Mouse (Mus musculus): ENCODE measurements at regions not wholly inside any gene's neighbourhood (a gene's known extent, or its start where the extent isn't known, plus 50 kb on each side); places are given as distances from the start of the nearest gene placed in this dataset.
"Not testable (repeated sequence)": the region's sequence is repeated elsewhere in the genome, so short reads cannot be mapped to it uniquely, and the experiment has no call there.

DNA sequence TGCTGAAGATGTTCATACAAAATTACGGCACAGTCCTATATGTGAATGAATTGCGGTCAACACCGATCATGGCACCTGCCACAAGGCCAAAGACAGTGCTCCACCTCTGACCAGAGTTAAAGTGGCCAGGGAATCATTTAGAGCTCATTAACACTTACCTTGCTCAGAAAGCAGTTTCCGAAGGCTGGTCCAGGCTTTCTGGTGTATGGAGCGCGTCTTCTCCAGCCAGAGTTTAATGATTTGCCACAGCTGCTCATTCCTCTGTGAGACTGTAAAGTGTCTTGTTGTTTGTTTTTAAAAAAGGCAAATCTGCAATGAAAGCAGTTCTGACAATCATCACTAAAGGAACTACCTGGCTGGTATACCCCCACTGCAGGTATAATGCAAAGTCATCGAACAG is 256.7 kb downstream of the Nfkbiz start:
- no peak for DNase-seq (ENCODE audit: low read depth)

DNA sequence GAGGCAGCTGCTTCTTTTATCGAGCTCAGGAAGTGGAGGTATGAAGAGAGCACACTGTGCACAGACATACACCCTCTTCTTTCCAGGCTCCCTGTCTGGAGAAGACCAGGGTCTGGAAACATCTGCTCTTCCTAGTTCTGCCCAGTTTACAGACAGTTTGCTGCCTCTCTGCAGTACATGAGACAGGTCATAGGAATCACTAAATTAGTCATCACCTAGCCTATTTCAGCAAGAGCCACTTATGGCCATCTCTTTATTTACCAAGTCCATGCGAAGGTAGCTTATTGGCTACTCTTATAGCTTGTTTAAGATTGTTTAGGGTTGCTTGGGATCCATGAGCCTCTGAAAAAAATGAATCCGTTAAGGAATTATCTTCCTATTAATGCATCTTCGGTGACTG is 257.9 kb downstream of the Nfkbiz start:
- no peak for DNase-seq (ENCODE audit: low read depth)

DNA sequence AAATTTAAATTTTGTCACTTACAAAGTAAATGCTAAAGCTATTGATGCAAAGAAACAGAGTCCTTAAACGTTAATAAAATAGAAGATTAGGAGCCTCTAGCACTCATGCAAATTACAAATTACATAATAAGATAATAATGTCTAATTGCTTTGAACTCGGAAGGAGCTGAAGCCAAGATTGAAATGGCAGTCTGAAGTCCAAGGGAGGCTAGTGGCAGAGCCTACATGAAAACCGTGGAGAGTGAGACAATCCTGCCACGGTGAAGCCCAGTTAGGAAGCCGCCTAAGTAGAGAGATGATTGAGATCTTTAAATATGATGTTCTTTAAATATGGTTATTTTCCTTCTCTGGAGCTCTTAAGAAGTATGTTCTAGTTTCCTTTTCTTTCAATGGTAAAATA is 260.0 kb downstream of the Nfkbiz start:
- DNase-seq (ENCODE audit: low read depth): no peak

DNA sequence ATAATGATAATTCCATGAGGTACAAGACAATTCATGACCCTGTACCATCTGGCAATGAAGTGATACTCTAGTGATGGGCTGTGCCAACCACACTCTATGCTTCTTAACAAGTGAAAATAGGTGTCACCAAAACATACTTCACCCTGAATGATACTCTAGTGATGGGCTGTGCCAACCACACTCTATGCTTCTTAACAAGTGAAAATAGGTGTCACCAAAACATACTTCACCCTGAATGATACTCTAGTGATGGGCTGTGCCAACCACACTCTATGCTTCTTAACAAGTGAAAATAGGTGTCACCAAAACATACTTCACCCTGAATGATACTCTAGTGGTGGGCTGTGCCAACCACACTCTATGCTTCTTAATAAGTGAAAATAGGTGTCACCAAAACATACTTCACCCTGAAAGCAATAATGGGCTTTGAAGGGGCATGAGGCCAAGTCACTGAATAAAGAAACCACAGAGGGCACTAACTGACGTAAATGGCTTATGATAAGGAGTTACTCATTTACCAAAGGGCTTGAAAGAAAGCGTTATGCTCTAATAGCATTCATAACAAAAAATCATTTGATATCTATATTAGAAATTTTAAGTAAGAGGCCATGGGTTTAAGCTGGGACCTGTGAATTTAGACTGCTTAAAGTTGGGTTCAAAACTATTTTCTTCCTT is 263.0 kb downstream of the Nfkbiz start:
- DNase-seq (ENCODE audit: low read depth): not testable (repeated sequence)

DNA sequence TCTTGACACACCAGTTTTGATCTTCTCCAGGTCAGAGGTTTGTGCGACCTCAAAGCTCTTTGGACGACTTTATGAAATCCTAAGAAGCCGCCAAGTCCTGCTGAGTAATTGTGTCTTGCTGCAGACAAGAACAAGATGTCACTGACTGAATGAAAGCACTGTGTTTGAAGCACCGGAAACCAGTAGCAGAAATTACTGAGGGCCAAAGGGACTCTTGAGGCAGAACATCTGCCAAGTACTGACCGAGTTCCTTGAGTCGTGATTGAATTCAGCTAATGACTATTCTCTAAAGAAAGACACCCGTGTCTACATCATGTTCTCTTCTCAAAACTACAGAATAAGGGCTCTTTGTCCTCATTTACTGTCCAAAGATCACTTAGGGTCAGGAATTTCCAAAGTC is 267.6 kb downstream of the Nfkbiz start:
- DNase-seq (ENCODE audit: low read depth): no peak

DNA sequence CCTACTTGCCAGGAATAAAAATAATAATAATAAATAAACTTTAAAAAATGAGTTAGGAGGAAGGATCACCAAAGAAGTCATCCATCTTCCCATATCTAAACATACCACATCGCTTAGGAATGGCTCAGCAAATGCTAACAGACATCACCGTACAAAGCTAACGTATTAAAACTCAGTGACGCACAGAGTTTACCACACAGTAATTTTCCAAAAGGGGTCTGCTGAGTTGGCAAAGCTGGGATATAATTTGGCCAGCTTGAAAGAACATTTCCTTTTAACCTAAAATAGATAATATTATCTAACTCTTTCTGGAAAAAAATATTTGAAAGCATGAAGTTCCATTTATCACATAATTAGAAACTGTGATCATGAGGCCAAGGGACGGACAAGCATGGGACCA is 268.6 kb downstream of the Nfkbiz start:
- no peak for DNase-seq (ENCODE audit: low read depth)

DNA sequence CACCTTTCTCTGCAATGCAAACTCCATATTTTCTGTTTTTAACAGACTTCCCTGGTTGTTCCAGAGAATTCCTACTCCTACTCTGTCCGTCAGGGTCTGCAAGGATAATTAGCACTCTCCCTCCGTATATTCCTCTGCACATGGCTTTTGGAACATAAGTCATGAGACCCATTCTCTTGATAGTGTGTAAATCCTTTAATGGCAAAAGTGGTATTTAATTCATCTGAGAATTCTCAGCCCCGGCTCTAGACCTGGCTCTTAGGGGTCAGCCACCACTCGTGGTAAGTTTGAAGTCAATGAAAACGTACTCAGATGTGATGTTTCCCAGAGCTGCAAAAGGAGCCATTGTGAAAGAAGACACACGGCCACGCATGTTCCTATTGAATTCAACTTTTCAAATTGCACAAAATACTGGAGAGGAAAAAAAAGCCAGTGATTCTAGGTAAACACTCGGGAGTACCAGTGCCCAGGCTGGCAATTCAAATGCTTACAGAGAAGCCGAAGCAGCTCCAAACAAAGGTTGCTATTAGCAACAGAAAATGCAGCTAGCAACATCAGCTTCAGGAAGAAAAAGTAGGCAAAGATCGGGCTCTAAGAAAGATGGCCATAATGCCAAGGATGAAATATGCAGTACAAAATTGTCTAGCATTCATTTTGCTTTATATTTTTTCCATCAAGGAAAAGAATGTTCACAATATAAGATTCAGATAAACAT is 258.2 kb upstream of the Zpld1 start:
- no peak for DNase-seq (ENCODE audit: low read depth)

DNA sequence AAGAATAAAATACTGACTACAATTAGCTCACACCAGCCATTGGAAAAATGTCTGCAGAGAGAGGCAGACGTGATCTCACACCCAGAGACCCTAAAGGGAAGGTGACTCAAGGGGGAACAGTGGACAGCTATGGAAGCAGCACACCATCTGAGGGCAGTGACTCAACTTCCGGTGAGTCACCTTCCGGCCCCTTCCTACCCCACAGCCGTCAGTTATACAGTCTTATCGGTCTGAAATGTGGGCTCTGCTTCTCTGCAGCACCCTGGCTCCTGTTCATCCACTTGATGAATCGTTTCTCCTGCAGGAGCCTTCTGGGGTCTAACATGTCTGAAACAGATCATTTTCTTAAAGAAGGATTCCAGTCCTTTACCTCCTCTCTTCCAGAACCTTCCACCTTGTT is 257.4 kb upstream of the Zpld1 start:
- DNase-seq (ENCODE audit: low read depth): no peak

DNA sequence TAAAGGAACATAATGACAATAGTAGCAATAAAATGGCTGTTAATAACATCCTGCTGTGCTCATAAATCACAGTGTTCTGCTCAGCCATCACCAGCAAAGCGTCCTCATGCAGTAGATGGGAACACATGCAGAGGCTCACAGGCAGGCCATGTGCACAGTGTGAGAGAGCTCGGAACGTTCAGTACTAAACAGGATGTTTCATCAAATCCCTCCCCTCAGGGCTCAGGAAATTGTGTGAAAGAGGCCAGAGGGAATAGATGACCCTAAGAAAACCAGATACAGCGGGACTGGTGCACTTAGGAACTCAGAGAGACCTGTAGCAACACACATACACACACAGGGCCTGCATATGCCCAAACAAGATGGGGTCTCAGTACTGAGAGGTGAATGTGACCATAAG is 256.1 kb upstream of the Zpld1 start:
- no peak for DNase-seq (ENCODE audit: low read depth)

DNA sequence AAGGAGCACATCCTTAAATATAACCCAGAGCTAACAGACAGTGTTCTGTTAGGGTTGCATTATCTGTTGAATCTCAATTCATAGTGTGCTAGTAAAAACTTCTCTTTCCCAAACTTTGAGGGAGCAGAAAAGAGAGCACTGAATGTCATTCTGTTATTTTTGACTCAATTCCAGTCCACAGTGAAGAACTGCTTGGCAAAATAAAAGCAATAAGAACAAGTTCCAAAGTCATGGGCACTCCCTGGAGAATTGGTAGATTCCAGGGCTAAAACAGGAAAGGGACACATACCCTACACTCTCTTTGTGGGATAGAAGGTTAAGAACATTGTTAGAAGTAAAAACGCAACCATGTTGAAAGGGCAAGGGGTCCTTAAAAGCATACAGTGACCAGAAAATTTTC is 253.6 kb upstream of the Zpld1 start:
- no peak for DNase-seq (ENCODE audit: low read depth)

DNA sequence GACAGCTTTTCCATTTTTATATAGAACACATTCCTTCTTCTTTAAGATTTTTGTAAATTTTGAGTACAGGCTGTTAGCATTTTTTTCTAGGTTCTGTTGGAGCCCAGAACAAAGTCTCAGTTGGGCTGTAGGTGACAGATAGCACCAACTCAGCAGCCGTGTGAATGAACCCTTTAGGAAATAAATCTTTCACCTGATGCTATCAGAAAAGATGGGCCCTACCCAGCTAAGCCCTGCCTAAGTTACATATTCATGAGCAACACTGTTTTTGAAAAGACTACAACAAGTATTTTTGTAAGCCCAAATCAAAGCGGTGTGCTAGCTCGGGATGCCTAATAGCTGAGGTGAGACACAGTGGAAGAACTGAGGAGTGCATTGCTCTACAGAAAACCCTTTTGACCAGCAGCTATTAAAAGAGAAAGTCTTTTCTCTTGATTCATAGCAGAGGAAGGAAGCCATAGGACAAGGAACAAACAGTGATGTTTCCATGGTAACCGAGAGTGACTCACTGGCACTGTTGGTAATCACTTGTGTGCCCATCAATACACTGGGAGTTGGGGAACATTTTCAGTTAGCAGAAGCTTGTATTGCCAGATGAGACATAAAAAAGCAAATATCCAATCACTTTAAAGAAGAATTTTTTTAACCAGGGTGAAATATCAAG is 253.0 kb upstream of the Zpld1 start:
- no peak for DNase-seq (ENCODE audit: low read depth)

DNA sequence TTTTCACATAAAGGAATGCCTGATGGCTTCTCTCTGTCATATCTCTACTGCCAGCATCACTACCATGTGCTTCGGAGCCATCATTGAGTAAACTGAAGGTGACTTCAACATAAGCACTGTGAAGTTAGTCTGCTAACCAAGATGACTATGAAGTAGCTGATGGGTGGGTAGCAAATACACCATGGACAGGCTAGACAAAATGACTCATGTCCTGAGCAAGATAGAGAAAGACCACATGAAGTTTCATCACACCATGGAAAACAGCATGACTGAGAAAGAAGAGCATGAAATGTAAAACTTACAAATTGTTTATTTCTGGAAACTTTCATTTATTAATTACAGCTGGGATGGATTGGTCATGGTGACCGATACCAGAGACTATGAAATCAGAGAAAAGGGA is 249.3 kb upstream of the Zpld1 start:
- DNase-seq (ENCODE audit: low read depth): no peak

DNA sequence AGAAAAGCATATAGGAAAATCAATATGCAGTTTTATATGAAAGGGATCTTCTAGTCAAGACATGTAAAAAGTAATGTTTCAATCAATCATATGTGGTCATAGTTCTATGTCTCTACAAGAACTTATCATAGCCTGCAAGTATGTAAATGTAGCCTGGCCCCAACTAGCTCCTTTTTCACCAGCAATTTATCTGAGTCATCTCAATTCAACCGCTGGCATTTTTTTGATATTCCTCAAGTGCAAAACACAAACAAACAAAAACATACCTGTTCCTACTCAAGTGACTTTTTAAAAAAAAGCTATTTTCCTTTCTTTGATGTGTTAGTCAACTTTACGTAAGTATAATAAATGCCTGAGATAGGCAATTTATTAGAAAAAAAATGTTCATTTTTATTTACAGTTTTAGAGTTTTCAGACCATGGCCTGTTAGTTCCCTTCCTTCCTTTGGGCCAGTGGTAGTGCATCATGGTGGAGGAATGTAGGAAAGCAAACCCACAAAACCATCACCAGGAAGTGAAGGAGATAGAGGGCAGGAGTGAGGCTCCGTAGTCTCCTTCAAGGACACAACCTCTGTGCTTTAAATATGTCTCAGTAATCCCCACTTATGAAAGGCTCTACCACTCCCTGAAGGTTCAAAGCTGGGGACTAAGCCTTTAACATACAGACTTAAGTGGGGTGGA is 242.7 kb upstream of the Zpld1 start:
- no peak for DNase-seq (ENCODE audit: low read depth)

DNA sequence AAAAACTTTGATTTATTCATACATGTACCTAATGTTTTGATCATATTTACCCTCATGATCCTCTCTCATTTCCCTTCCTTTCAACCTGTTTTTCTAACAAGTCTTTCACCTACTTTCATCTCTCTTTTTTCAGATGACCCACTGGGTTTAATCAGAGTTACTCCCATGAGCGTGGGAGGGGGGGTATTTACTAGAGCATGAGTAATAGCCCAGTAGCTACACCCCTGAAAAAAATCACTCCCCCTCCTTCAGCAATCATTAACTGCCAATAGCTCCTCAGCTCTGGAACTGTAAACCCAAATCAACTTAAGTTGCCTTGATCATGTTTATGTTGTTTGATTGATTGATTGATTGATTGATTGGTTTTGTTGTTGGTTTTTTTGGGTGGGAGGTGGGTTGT is 241.4 kb upstream of the Zpld1 start:
- no peak for DNase-seq (ENCODE audit: low read depth)

DNA sequence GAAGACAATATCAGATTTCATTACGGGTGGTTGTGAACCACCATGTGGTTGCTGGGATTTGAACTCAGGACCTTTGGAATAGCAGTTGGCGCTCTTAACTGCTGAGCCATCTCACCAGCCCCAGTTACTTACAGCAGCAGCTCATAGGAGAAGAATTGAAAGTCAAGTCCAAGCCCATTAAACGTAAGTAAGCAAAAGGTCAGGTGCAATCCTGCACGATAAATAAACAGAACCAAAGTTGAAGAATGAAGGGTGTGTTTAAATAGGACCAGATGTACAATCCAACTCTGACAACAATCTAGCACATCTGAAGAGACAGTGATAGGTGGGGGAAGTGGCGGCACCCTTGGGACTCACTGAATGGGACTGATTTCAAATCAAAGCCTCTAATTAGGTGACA is 239.8 kb upstream of the Zpld1 start:
- no peak for DNase-seq (ENCODE audit: low read depth)

DNA sequence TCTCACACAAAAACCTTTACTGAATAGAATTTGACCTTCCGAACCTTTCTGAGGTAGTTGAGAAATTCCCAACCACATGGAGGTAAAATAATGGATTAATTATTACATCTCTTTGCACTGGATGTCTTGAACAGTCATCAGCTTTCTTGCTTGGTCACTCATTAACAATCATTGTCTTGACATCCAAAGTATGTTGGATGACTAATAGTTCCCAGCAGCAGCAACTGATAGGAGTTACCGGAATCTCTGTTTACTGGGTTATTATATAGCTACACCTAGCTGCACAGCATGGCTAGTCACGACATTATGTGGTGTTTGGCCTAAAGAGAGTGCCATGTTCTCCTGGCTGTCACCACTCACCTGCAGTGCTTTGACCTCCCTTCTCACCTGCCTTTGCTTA is 234.9 kb upstream of the Zpld1 start:
- DNase-seq (ENCODE audit: low read depth): no peak

DNA sequence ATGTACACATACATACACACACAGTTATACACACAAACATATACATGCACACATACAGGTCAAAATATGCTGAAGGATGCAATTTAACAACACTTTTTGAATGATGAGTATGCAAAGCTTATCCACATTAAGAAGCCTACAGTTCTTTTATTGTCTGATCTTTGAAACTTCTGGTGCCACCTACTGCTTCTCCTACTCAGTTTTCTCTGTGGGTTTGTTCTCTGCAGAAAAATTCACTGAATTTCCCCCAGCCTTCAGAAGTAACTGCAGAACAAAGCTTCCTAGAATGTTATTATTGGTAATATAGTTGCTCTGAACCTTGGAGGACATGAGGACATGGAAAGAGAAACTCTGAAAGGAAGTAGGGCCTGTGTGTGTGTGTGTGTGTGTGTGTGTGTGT is 233.1 kb upstream of the Zpld1 start:
- DNase-seq (ENCODE audit: low read depth): no peak

DNA sequence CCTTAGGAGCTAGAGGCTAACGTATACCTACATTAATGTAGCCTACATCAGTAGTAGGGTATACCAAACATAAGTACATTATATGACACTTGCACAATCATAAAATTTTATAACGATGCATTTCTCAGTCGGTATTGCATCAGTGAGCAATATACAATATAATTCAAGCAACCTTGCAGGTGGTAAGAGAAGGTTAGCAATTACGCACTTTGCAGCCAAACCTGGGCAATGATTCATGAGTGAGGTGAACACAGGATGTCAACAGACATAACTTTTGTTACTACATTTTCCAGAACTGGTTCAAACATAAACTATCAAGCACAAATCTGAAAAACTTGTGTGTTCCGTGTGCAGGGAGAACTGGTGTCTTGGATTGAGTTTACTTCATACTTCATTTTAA is 229.9 kb upstream of the Zpld1 start:
- no peak for DNase-seq (ENCODE audit: low read depth)

DNA sequence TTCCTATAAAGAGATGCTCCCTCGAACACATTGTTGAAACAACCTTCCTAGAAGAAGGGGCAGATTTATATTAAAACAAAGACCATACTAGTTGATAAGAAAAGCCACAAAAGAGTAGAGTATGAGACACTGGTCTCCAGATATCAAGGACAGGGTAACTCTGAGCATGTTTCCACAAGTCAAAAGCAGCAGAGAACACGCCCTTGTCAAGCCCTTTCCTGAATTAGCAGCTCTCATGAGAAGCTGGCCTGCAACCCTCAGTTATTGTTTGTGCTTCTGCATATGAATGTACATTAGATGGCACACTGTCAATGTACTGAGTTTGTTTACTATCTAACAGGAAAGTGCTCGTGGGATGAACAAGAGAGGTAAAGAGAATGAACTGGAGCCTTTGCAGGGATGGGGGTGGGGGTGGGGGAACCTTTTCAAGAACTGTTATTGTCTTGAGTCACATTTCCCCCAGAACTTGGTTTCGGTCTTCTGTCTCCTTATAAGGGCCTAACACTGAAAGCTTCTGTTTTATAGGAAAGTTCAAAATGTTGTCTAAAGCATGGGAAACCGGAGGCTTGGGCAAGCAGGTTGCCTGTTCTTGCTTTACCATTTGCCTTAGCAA is 228.6 kb upstream of the Zpld1 start:
- no peak for DNase-seq (ENCODE audit: low read depth)

DNA sequence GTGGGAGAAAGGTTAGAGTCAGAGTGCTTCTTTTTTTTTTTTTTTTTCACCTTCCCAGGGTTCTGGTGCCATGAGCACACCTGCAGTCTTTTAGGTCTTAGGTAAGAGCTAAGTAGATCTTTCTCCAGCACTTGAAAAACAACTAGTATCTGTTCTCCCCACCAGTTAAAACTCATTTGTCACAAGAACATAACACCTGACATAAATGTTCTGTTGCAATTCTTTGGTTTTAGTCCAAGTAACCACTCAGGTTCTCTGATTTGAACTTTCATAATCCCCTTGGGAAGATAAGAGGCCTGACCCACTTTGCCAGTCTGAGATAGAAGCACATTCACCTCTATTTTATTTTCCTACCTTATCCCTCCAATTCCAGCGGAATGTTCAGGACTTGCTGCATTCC is 225.5 kb upstream of the Zpld1 start:
- DNase-seq (ENCODE audit: low read depth): peak; percentile 86

DNA sequence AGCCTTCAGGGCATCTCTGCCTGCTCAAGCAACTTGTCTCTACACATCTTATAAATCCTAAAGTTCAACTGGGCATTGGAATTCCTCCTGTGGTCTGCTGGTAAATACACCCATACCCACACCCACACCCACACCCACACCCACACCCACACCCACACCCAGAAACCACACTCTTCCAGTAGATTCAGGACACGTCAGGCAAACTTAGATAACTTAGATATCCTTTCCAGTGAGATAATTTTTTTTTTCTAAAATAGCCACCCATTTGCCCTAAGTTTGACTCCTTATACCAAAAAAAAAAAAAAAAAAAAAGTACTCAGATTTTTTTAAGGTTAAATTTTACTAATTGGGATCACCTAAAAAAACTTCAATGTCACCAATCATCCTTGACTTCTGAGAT is 224.5 kb upstream of the Zpld1 start:
- no peak for DNase-seq (ENCODE audit: low read depth)

DNA sequence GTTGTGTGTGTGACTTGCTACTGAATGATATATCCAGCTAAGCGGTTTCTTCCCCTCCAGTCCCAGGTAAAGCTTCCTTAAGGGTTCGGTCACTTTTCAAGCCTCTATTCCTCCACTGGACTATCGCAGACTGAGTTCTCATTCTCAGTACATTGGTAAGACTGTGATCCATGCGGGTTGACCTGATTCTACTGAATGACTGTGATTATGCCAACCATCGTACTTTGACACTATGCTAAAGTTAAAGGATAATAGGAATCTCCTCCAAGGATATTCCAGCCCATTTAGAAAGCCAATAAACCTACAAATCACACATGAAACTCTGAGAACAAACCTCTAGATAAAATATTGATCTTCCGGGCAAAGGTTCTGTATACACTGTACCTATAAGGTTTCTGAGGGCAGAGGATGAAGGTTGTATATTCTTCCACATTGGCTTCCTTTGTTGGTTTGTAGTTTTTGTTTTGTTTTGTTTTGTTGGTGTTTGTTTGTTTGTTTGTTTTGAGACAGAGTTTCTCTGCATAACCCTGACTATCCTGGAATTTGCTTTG is 223.7 kb upstream of the Zpld1 start:
- DNase-seq (ENCODE audit: low read depth): no peak
